In the genomic region with DNA sequence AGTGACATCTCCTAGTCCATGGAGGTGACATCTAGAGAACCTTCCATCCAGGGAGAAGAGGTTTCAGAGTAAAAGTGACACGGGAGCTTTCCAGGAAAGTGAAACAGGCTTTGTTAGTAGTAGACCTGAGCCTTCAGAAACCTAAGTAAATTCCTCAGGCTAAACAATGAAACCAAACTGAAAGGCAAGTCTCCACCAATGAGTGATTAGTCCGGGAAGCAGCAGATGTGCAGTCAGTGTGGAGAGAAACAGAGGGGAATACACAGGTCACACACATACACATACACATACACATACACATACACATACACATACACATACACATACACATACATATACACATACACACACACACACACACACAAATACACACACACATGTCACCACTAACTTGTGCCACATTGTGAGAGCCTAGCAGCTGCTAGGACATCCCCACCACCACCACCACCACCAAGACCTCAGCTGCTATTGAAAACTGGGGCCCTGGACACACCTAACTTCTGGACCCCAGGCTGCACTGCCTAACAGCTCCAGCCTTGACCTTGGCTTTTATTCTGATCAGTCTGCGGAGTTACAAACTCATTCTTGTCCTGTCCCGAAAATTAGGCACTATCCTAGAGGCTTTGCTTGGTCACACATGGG, we compare ENCODE assay signal across 20 mouse cellular contexts. TPM values are rescaled to one million over a fixed set of nuclear protein-coding genes. Genes with fewer than 3 reads are reported as not detected.
A peak's percentile ranks its signal among the peaks of the same experiment; 100 is the strongest.
DNase-seq lines count a peak whose midpoint lies in the region; ATAC-seq and TF ChIP-seq lines count a peak whose summit lies in the region.
"Had no signal": no experiment of that assay in that cellular context is flagged by ENCODE, and none has a peak within 500 bp of the region (broad histone marks: within the 10 kb centered on the region; RNA-seq: fewer than 3 reads in every experiment).

No protein-coding gene starts in this region.

- H3K27me3 ChIP-seq in kidney, embryonic 16.5 days (ENCODE audit: insufficient read depth, low read length) = no peaks in the 10 kb centered on the region
- H3K27me3 ChIP-seq in E14TG2a.4 (ENCODE audit: insufficient read depth, low read length) (no peaks in the 10 kb centered on the region), ES-Bruce4 (ENCODE audit: control insufficient read depth, insufficient read depth, low read length, poor library complexity, severe bottlenecking) (no peaks in the 10 kb centered on the region)
- H3K27me3 ChIP-seq in heart, embryonic 10.5 days (ENCODE audit: insufficient read depth, poor library complexity, severe bottlenecking) = no peaks in the 10 kb centered on the region
- H3K27me3 ChIP-seq: heart, embryonic 15.5 days; hindbrain, embryonic 15.5 days had no signal

- no peaks in the 10 kb centered on the region for H3K4me1 ChIP-seq in kidney, embryonic 16.5 days (ENCODE audit: insufficient read depth, low read length)
- peaks cover 71% of the 10 kb centered on the region for H3K4me1 ChIP-seq in E14TG2a.4 (replicated peaks; ENCODE audit: low read depth, low read length)
- peaks cover 5% of the 10 kb centered on the region for H3K4me1 ChIP-seq in ES-Bruce4 (ENCODE audit: control insufficient read depth, insufficient read depth, low read length)
- H3K4me1 ChIP-seq in heart, embryonic 10.5 days = no peaks in the 10 kb centered on the region
- H3K4me1 ChIP-seq: hindbrain, embryonic 15.5 days had no signal

- no peak for TF ChIP-seq POLR2A in ES-Bruce4 (IDR thresholded peaks at IDR 0.05; ENCODE audit: insufficient read depth, low read length)

- 79% methylated on average over 4 of the region's 4 CpGs for WGBS in kidney, embryonic 16.5 days
- WGBS in heart, embryonic 10.5 days = 74% methylated on average over 4 of the region's 4 CpGs

- no peak overlapping the region for H3K4me3 ChIP-seq in kidney, embryonic 16.5 days (ENCODE audit: low read length)
- H3K4me3 ChIP-seq in E14TG2a.4 (replicated peaks; ENCODE audit: low read length) (peak overlapping the region; percentile 35), ES-Bruce4 (ENCODE audit: low read depth, low read length) (no peak overlapping the region)
- no peak overlapping the region for H3K4me3 ChIP-seq in heart, embryonic 10.5 days
- H3K4me3 ChIP-seq: embryonic facial prominence, embryonic 10.5 days; gastrocnemius, adult 2 months; heart, embryonic 15.5 days; hindbrain, embryonic 15.5 days had no signal

- TF ChIP-seq CTCF in E14TG2a.4 (conservative IDR thresholded peaks at IDR 0.05; ENCODE audit: low read length) (no peak), ES-Bruce4 (IDR thresholded peaks at IDR 0.05; ENCODE audit: low read depth, low read length) (no peak)

- no peak overlapping the region for H3K4me2 ChIP-seq in kidney, embryonic 16.5 days (replicated peaks; ENCODE audit: low read depth, low read length)
- H3K4me2 ChIP-seq: heart, embryonic 11.5 days; heart, embryonic 15.5 days; hindbrain, embryonic 15.5 days had no signal

- no peak for ATAC-seq in kidney, embryonic 16.5 days (ENCODE audit: low FRiP score, low TSS enrichment)
- ATAC-seq: activated CD4-positive, CD25-positive, alpha-beta regulatory T cell, adult 4 months; forebrain, embryonic 14.5 days; intestine, embryonic 16.5 days had no signal

- H3K9me3 ChIP-seq in kidney, embryonic 16.5 days (ENCODE audit: low read length) = no peaks in the 10 kb centered on the region
- H3K9me3 ChIP-seq in E14TG2a.4 (ENCODE audit: low read length) (no peaks in the 10 kb centered on the region), ES-Bruce4 (replicated peaks; ENCODE audit: control insufficient read depth, insufficient read depth, low read length, poor library complexity, severe bottlenecking) (no peaks in the 10 kb centered on the region)
- no peaks in the 10 kb centered on the region for H3K9me3 ChIP-seq in heart, embryonic 10.5 days
- H3K9me3 ChIP-seq: embryonic facial prominence, embryonic 10.5 days; heart, embryonic 15.5 days; hindbrain, embryonic 15.5 days had no signal

- no peaks in the 10 kb centered on the region for H3K36me3 ChIP-seq in kidney, embryonic 16.5 days (ENCODE audit: insufficient read depth, low read length)
- peaks cover 16% of the 10 kb centered on the region for H3K36me3 ChIP-seq in E14TG2a.4 (ENCODE audit: insufficient read depth, low read length)
- H3K36me3 ChIP-seq in ES-Bruce4 (ENCODE audit: control insufficient read depth, insufficient read depth, low read length, poor library complexity, severe bottlenecking) = no peaks in the 10 kb centered on the region
- H3K36me3 ChIP-seq in heart, embryonic 10.5 days = no peaks in the 10 kb centered on the region
- H3K36me3 ChIP-seq: embryonic facial prominence, embryonic 10.5 days; heart, embryonic 15.5 days; hindbrain, embryonic 15.5 days had no signal

- no peak for DNase-seq in kidney, adult 9 months
- DNase-seq in ZHBTc4 (ENCODE audit: low read depth, low spot score) = peak; percentile 55
- DNase-seq in cerebellum, adult 11-12 months = no peak
- no peak for DNase-seq in heart, embryonic 10.5 days (ENCODE audit: low spot score)
- DNase-seq: cerebellum, adult 2 months; cerebellum, postnatal 10 days; gastrocnemius, adult 2 months; gastrocnemius, postnatal 36 days; heart, adult 18-20 months; heart, postnatal 36 days had no signal

- peak overlapping the region; percentile 21; the same call in 1 of the 2 replicates for H3K27ac ChIP-seq in kidney, embryonic 16.5 days (ENCODE audit: low read length)
- H3K27ac ChIP-seq in ES-Bruce4 (ENCODE audit: insufficient read depth, low read length) = peak overlapping the region; percentile 81
- no peak overlapping the region for H3K27ac ChIP-seq in heart, embryonic 10.5 days
- H3K27ac ChIP-seq: embryonic facial prominence, embryonic 10.5 days; gastrocnemius, adult 2 months; heart, embryonic 15.5 days; hindbrain, embryonic 15.5 days had no signal

- no peak for TF ChIP-seq EP300 in ES-Bruce4 (IDR thresholded peaks at IDR 0.05; ENCODE audit: insufficient read depth, low read depth, low read length)

- no peak overlapping the region for H3K9ac ChIP-seq in kidney, embryonic 16.5 days (replicated peaks; ENCODE audit: low read length)
- no peak overlapping the region for H3K9ac ChIP-seq in ES-Bruce4 (ENCODE audit: low read depth, poor library complexity, severe bottlenecking)
- H3K9ac ChIP-seq: heart, embryonic 15.5 days; hindbrain, embryonic 15.5 days had no signal

RNA-seq across cellular contexts. Expression of gene Tubb2b, which starts 21.1 kb away (rescaled TPM):
- 39.7 and 40.4 TPM in 2 replicates for polyA plus RNA-seq in kidney, embryonic 16.5 days (2015; fragmentation: Nextera tagmentation; extraction: Ambion mirVana)
- polyA plus RNA-seq in ES-Bruce4 (2011; ENCODE audit: insufficient read depth, insufficient read length, low read depth, missing spikeins) = 229 and 267 TPM in 2 replicates
- 18.8 and 30.7 TPM in 2 replicates for polyA plus RNA-seq in heart, embryonic 10.5 days (2016; fragmentation: Nextera tagmentation; extraction: Ambion mirVana)

RNA-seq across cellular contexts. Expression of gene Tubb2a, which starts 31.3 kb away (rescaled TPM):
- polyA plus RNA-seq in kidney, embryonic 16.5 days (2015; fragmentation: Nextera tagmentation; extraction: Ambion mirVana) = 143 and 150 TPM in 2 replicates
- 28.7 and 29.0 TPM in 2 replicates for polyA plus RNA-seq in ES-Bruce4 (2011; ENCODE audit: insufficient read depth, insufficient read length, low read depth, missing spikeins)
- polyA plus RNA-seq in heart, embryonic 10.5 days (2016; fragmentation: Nextera tagmentation; extraction: Ambion mirVana) = 99.4 and 115 TPM in 2 replicates

RNA-seq across cellular contexts. Expression of gene Psmg4, which starts 53.6 kb away (rescaled TPM):
- polyA plus RNA-seq in kidney, embryonic 16.5 days (2015; fragmentation: Nextera tagmentation; extraction: Ambion mirVana) = 67.4 and 74.9 TPM in 2 replicates
- 29.2 and 39.1 TPM in 2 replicates for polyA plus RNA-seq in ES-Bruce4 (2011; ENCODE audit: insufficient read depth, insufficient read length, low read depth, missing spikeins)
- polyA plus RNA-seq in heart, embryonic 10.5 days (2016; fragmentation: Nextera tagmentation; extraction: Ambion mirVana) = 66.6 and 70.3 TPM in 2 replicates
